Mouse (Mus musculus): ENCODE data around the gene Cldn22.

The Cldn22 gene

GRCm38 (mm10) chr8:47832616-47833015, 8.3 kb downstream of the Cldn22 start:
- no peak for DNase-seq (ENCODE audit: low read depth, low spot score)

GRCm38 (mm10) chr8:47833944-47834343, 9.7 kb downstream of the Cldn22 start:
- DNase-seq (ENCODE audit: low read depth, low spot score), result no peak

GRCm38 (mm10) chr8:47843063-47843462, 18.8 kb downstream of the Cldn22 start:
- no peak for DNase-seq (ENCODE audit: low read depth, low spot score)

GRCm38 (mm10) chr8:47843651-47844050, 19.4 kb downstream of the Cldn22 start:
- DNase-seq (ENCODE audit: low read depth, low spot score), result no peak

- DNase-seq (ENCODE audit: low read depth, low spot score), result no peak
These were observed 21.7 kb downstream of the Cldn22 start for GRCm38 (mm10) chr8:47845956-47846355.

- no peak for DNase-seq (ENCODE audit: low read depth, low spot score)
These were observed 22.9 kb downstream of the Cldn22 start for GRCm38 (mm10) chr8:47847161-47847560.

GRCm38 (mm10) chr8:47847931-47848330, 23.6 kb downstream of the Cldn22 start:
- no peak for DNase-seq (ENCODE audit: low read depth, low spot score)

- DNase-seq (ENCODE audit: low read depth, low spot score), result peak; percentile 20
These were observed 25.6 kb downstream of the Cldn22 start for GRCm38 (mm10) chr8:47849842-47850241.

- DNase-seq (ENCODE audit: low read depth, low spot score), result peak; percentile 20
These were observed 27.7 kb downstream of the Cldn22 start for GRCm38 (mm10) chr8:47851824-47852502.

GRCm38 (mm10) chr8:47852737-47853136, 28.5 kb downstream of the Cldn22 start:
- DNase-seq (ENCODE audit: low read depth, low spot score), result no peak

- no peak for DNase-seq (ENCODE audit: low read depth, low spot score)
These were observed 29.1 kb downstream of the Cldn22 start for GRCm38 (mm10) chr8:47853356-47853755.

GRCm38 (mm10) chr8:47859259-47859658, 35.0 kb downstream of the Cldn22 start:
- DNase-seq (ENCODE audit: low read depth, low spot score), result no peak

- no peak for DNase-seq (ENCODE audit: low read depth, low spot score)
These were observed 42.3 kb downstream of the Cldn22 start for GRCm38 (mm10) chr8:47866568-47866967.

- peak; percentile 80 for DNase-seq (ENCODE audit: low read depth, low spot score)
These were observed 42.8 kb downstream of the Cldn22 start for GRCm38 (mm10) chr8:47867067-47867466.

- peak; percentile 31 for DNase-seq (ENCODE audit: low read depth, low spot score)
These were observed 48.3 kb downstream of the Cldn22 start for GRCm38 (mm10) chr8:47872361-47873107.

GRCm38 (mm10) chr8:47874497-47875178, 50.4 kb downstream of the Cldn22 start:
- DNase-seq (ENCODE audit: low read depth, low spot score), result no peak

Measured in CD4-positive, CD25-positive, alpha-beta regulatory T cell, adult 2 months (primary cell).